Mouse (Mus musculus) kidney, embryonic 15.5 days (tissue): ENCODE data around the gene Gas2l1. TPM values are rescaled to one million over a fixed set of nuclear protein-coding genes. Genes with fewer than 3 reads are reported as not detected.
"Not testable (repeated sequence)": the region's sequence is repeated elsewhere in the genome, so short reads cannot be mapped to it uniquely, and the experiment has no call there.

Experiments used
- ATAC-seq: fragments of 200-750 bp; cut with Nextera tagmentation; replicated peaks from 2 replicates; pipeline ENCODE4 v1.8.0; 2017; ENCODE audit warnings: moderate TSS enrichment; ENCODE audit not compliant: low FRiP score
- H3K27ac ChIP-seq: fragments of 300-500 bp; sonication (generic); 2 replicates; pipeline ENCODE4 v1.5.1; 2015; ENCODE audit warnings: mild to moderate bottlenecking, inconsistent platforms
- H3K27me3 ChIP-seq: fragments of 300-500 bp; sonication (generic); 2 replicates; pipeline ENCODE4 v1.6.1; 2015; ENCODE audit warnings: inconsistent platforms
- H3K36me3 ChIP-seq: fragments of 300-500 bp; sonication (generic); 2 replicates; pipeline ENCODE4 v1.6.1; 2015; ENCODE audit warnings: inconsistent platforms
- H3K4me1 ChIP-seq: fragments of 300-500 bp; sonication (generic); 2 replicates; pipeline ENCODE4 v1.6.1; 2015; ENCODE audit warnings: inconsistent platforms
- H3K4me2 ChIP-seq: fragments of 300-500 bp; sonication (generic); 2 replicates; pipeline ENCODE4 v1.6.1; 2015; ENCODE audit warnings: moderate library complexity, mild to moderate bottlenecking, inconsistent platforms
- H3K4me3 ChIP-seq: fragments of 300-500 bp; sonication (generic); replicated peaks from 2 replicates; pipeline ENCODE4 v1.5.1; 2015; ENCODE audit warnings: mild to moderate bottlenecking, inconsistent platforms
- H3K9ac ChIP-seq: fragments of 300-500 bp; sonication (generic); 2 replicates; pipeline ENCODE4 v1.6.1; 2015; ENCODE audit warnings: mild to moderate bottlenecking, inconsistent platforms
- H3K9me3 ChIP-seq: fragments of 300-500 bp; sonication (generic); replicated peaks from 2 replicates; pipeline ENCODE4 v1.6.1; 2016; ENCODE audit warnings: inconsistent platforms
- WGBS: fragments of 180-500 bp; shearing (Covaris S2); methylation state at CpG from one replicate; pipeline ENCODE4 v1.1.7; 2015; ENCODE audit warnings: mixed read lengths; 5-methylcytosine and 5-hydroxymethylcytosine counted together
- polyA plus RNA-seq: library from polyadenylated mRNA; unstranded; fragments of >200 nt; fragmentation: Nextera tagmentation; extraction: Ambion mirVana; gene quantifications from 2 replicates; pipeline ENCODE4 v1.2.1, GENCODE M21; 2015

Gas2l1 gene
- polyA plus RNA-seq, 1 experiment from 2014 or later, result 34.6 TPM

GRCm38 (mm10) chr11:5096480-5097020 is 31.4 kb upstream of the Gas2l1 start:
- Histone ChIP-seq H3K4me3 (peak overlapping the region; percentile 72), H3K27me3 (no peaks in the 10 kb centered on the region), H3K27ac (no peak overlapping the region), H3K36me3 (peaks cover 17% of the 10 kb centered on the region), H3K9me3 (no peaks in the 10 kb centered on the region), H3K9ac (0 out of 2 replicates have a peak overlapping the region, but pooled peaks have one; percentile 89), H3K4me2 (peak overlapping the region; percentile 69), H3K4me1 (peaks cover 52% of the 10 kb centered on the region)
- no peak for ATAC-seq
- 58% methylated on average over 8 of the region's 8 CpGs for WGBS

- Histone ChIP-seq H3K4me3 (no peak overlapping the region), H3K4me2 (peak overlapping the region; percentile 69), H3K27ac (no peak overlapping the region), H3K27me3 (no peaks in the 10 kb centered on the region), H3K9ac (no peak overlapping the region), H3K4me1 (peaks cover 45% of the 10 kb centered on the region), H3K36me3 (peaks cover 24% of the 10 kb centered on the region), H3K9me3 (no peaks in the 10 kb centered on the region)
- ATAC-seq, result no peak
- 79% methylated on average over 5 of the region's 5 CpGs for WGBS
Measured at GRCm38 (mm10) chr11:5095877-5096276, 30.8 kb upstream of the Gas2l1 start.

GRCm38 (mm10) chr11:5091706-5092105 is 26.6 kb upstream of the Gas2l1 start:
- Histone ChIP-seq H3K4me2 (no peak overlapping the region), H3K36me3 (peaks cover 63% of the 10 kb centered on the region), H3K9me3 (no peaks in the 10 kb centered on the region), H3K27ac (no peak overlapping the region), H3K4me3 (no peak overlapping the region), H3K4me1 (peaks cover 33% of the 10 kb centered on the region), H3K9ac (no peak overlapping the region), H3K27me3 (no peaks in the 10 kb centered on the region)
- no peak for ATAC-seq
- 62% methylated on average over 2 of the region's 2 CpGs for whole genome bisulfite sequencing

- peaks cover 89% of the 10 kb centered on the region for H3K36me3 ChIP-seq
Measured at GRCm38 (mm10) chr11:5089147-5089546, 24.0 kb upstream of the Gas2l1 start.

GRCm38 (mm10) chr11:5076843-5077242 is 11.7 kb upstream of the Gas2l1 start:
- ATAC-seq, H3K4me2 ChIP-seq, H3K4me3 ChIP-seq, H3K27me3 ChIP-seq, H3K4me1 ChIP-seq, H3K27ac ChIP-seq, H3K9me3 ChIP-seq, H3K9ac ChIP-seq: not testable (repeated sequence)
- WGBS, result 77% methylated on average over 4 of the region's 5 CpGs
- peaks cover 85% of the 10 kb centered on the region for H3K36me3 ChIP-seq

More at GRCm38 (mm10) chr11:5089147-5089546, 24.0 kb upstream of the Gas2l1 start:
- H3K27ac ChIP-seq, result no peak overlapping the region
- H3K4me3 ChIP-seq, result no peak overlapping the region
- no peak overlapping the region for H3K4me2 ChIP-seq
- H3K9ac ChIP-seq, result no peak overlapping the region
- 91% methylated on average over 1 of the region's 1 CpGs for WGBS
- H3K9me3 ChIP-seq, result no peaks in the 10 kb centered on the region
- no peaks in the 10 kb centered on the region for H3K27me3 ChIP-seq
- peaks cover 21% of the 10 kb centered on the region for H3K4me1 ChIP-seq
- no peak for ATAC-seq

- Histone ChIP-seq H3K36me3 (peaks cover 89% of the 10 kb centered on the region), H3K4me2 (no peak overlapping the region), H3K27ac (no peak overlapping the region), H3K4me1 (no peaks in the 10 kb centered on the region), H3K9me3 (no peaks in the 10 kb centered on the region), H3K9ac (no peak overlapping the region), H3K27me3 (no peaks in the 10 kb centered on the region), H3K4me3 (no peak overlapping the region)
- ATAC-seq, result no peak
Measured at GRCm38 (mm10) chr11:5075760-5076159, 10.6 kb upstream of the Gas2l1 start.

GRCm38 (mm10) chr11:5074882-5075281 is 9.8 kb upstream of the Gas2l1 start:
- Histone ChIP-seq H3K9ac (no peak overlapping the region), H3K4me2 (no peak overlapping the region), H3K36me3 (peaks cover 89% of the 10 kb centered on the region), H3K9me3 (no peaks in the 10 kb centered on the region), H3K4me3 (no peak overlapping the region), H3K4me1 (no peaks in the 10 kb centered on the region), H3K27me3 (no peaks in the 10 kb centered on the region), H3K27ac (no peak overlapping the region)
- WGBS, result 74% methylated on average over 4 of the region's 4 CpGs
- no peak for ATAC-seq

- Histone ChIP-seq H3K27ac (no peak overlapping the region), H3K27me3 (peaks cover 7% of the 10 kb centered on the region), H3K9me3 (no peaks in the 10 kb centered on the region), H3K9ac (no peak overlapping the region), H3K4me3 (no peak overlapping the region), H3K36me3 (peaks cover 59% of the 10 kb centered on the region), H3K4me2 (no peak overlapping the region), H3K4me1 (peaks cover 21% of the 10 kb centered on the region)
- WGBS, result 76% methylated on average over 9 of the region's 9 CpGs
- ATAC-seq, result no peak
Measured at GRCm38 (mm10) chr11:5068126-5068971, 3.2 kb upstream of the Gas2l1 start.

- ATAC-seq, result no peak
- no peak overlapping the region for H3K4me3 ChIP-seq
- no peak overlapping the region for H3K4me2 ChIP-seq
- no peaks in the 10 kb centered on the region for H3K9me3 ChIP-seq
- H3K27me3 ChIP-seq, result peaks cover 20% of the 10 kb centered on the region
- peaks cover 47% of the 10 kb centered on the region for H3K36me3 ChIP-seq
- H3K4me1 ChIP-seq, result peaks cover 34% of the 10 kb centered on the region
- no peak overlapping the region for H3K9ac ChIP-seq
- no peak overlapping the region for H3K27ac ChIP-seq
Measured at GRCm38 (mm10) chr11:5067063-5067462, 1.9 kb upstream of the Gas2l1 start.

- Histone ChIP-seq H3K27me3 (peaks cover 46% of the 10 kb centered on the region), H3K36me3 (peaks cover 25% of the 10 kb centered on the region), H3K4me2 (peak overlapping the region; percentile 87), H3K9ac (peak overlapping the region; percentile 75), H3K9me3 (no peaks in the 10 kb centered on the region), H3K4me1 (peaks cover 55% of the 10 kb centered on the region), H3K27ac (0 out of 2 replicates have a peak overlapping the region, but pooled peaks have one; percentile 83), H3K4me3 (peak overlapping the region; percentile 87)
- no peak for ATAC-seq
- 16% methylated on average over 38 of the region's 38 CpGs for WGBS
Measured at GRCm38 (mm10) chr11:5064282-5065055, 658 bp downstream of the Gas2l1 start.

GRCm38 (mm10) chr11:5063561-5064281 is 1.4 kb downstream of the Gas2l1 start:
- peak overlapping the region; percentile 87 for H3K4me3 ChIP-seq
- H3K27me3 ChIP-seq, result peaks cover 53% of the 10 kb centered on the region
- peaks cover 62% of the 10 kb centered on the region for H3K4me1 ChIP-seq
- H3K4me2 ChIP-seq, result peak overlapping the region; percentile 87
- peak overlapping the region; percentile 75; the same call in 1 of the 2 replicates for H3K9ac ChIP-seq
- no peak for ATAC-seq
- H3K9me3 ChIP-seq, result no peaks in the 10 kb centered on the region
- WGBS, result 59% methylated on average over 31 of the region's 31 CpGs
- H3K27ac ChIP-seq, result no peak overlapping the region
- peaks cover 17% of the 10 kb centered on the region for H3K36me3 ChIP-seq
